Mouse (Mus musculus): ENCODE results near the gene Rdh16.
A peak's percentile ranks its signal among the peaks of the same experiment; 100 is the strongest.
"Not testable (repeated sequence)": the region's sequence is repeated elsewhere in the genome, so short reads cannot be mapped to it uniquely, and the experiment has no call there.

Gene Rdh16

GRCm38 (mm10) chr10:127834186-127834585 lies 33.2 kb downstream of the Rdh16 start:
- DNase-seq (ENCODE audit: low read depth, low spot score): not testable (repeated sequence)

- DNase-seq (ENCODE audit: low read depth, low spot score): no peak
These were observed 34.3 kb downstream of the Rdh16 start for GRCm38 (mm10) chr10:127835292-127835691.

DNA sequence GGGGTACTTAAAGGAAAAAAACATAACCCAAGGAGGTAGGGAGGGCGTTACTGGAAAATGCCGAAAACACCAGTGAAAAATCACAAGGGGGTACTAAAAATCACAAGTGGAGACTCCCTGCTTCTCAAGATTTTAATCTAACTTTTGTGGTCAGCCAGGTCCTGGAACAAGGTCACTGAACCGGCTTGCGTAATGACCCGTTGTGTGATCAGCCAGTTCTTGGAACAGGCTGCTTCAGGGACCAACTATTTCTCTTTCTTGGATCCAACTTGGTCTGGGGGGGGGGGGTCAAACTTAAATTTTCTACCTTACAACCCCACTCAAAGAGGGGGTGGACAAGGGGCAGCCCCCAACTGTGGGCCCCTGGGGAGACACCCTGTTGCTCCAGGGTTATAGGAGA lies 36.8 kb downstream of the Rdh16 start:
- not testable (repeated sequence) for DNase-seq (ENCODE audit: low read depth, low spot score)

DNA sequence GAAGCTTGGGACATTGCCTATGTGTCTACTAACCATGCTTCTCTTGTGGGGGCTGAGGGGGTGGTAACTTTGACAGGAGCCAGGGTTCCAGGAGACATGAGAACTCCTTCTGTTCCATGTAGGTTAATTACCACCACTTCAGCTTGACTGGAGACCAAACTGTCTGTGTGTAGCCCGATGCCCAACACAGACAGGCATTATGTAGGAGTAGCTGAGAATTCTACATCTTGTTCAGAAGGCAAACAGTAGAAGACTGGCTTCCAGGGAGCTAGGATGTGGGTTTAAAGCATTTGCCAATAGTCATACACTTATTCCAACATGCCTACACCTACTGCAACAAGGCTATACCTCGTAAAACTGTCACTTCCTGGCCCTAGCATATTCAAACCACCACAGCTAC lies 37.6 kb downstream of the Rdh16 start:
- DNase-seq (ENCODE audit: low read depth, low spot score): no peak

GRCm38 (mm10) chr10:127840776-127841175 lies 39.8 kb downstream of the Rdh16 start:
- DNase-seq (ENCODE audit: low read depth, low spot score): no peak

DNA sequence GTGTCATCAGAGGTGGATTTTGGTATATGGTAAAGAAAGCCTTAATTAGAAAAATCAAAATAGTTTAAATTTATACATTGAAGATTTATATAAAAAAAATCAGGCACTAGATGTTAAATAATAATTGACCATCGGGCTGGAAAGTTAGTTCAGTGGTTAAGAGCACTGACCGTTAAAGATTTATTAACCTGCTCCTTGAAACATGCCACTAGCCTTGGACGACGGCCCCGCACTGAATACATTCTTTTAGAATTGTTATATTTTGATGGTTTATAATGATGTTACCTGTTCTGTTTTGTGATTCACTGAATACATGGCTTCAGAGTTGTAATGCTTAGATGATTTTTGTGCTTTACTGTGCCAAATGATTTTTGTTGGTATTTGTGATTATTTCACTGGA lies 45.0 kb downstream of the Rdh16 start:
- DNase-seq (ENCODE audit: low read depth, low spot score): not testable (repeated sequence)

GRCm38 (mm10) chr10:127848089-127848488 lies 47.1 kb downstream of the Rdh16 start:
- no peak for DNase-seq (ENCODE audit: low read depth, low spot score)

DNA sequence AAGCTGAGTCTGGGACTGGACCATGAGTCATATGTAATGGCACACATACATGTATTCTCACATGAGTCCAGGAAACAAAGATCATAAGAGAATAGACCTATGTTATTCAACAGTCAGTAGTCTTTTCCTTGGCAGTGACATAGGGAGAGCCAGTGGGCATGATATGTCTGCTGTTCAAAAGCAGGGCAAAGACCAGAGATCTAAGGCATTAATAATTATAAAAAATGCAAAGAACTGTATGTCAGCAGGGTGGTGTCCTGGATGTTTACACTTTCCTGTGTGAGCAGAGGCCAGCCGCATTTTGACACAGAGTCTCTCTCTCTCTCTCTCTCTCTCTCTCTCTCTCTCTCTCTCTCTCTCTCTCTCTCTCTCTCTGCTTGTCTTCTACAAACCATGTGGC lies 48.7 kb downstream of the Rdh16 start, which contains the start of gene Rdh19:
Gene Rdh19 (plus strand): TSS at position 301 of the 400 bp plus-strand sequence.
- DNase-seq (ENCODE audit: low read depth, low spot score): no peak

- DNase-seq (ENCODE audit: low read depth, low spot score): no peak
These were observed 55.4 kb downstream of the Rdh16 start for GRCm38 (mm10) chr10:127856376-127856775.

- no peak for DNase-seq (ENCODE audit: low read depth, low spot score)
These were observed 64.0 kb downstream of the Rdh16 start for GRCm38 (mm10) chr10:127864931-127865330.

- DNase-seq (ENCODE audit: low read depth, low spot score): no peak
These were observed 65.3 kb downstream of the Rdh16 start, which contains the start of gene Rdh16f2 for GRCm38 (mm10) chr10:127866232-127866631. Gene Rdh16f2 (plus strand): TSS chr10:127866474.

- peak; percentile 36 for DNase-seq (ENCODE audit: low read depth, low spot score)
These were observed 71.5 kb downstream of the Rdh16 start for GRCm38 (mm10) chr10:127872484-127872883.

DNA sequence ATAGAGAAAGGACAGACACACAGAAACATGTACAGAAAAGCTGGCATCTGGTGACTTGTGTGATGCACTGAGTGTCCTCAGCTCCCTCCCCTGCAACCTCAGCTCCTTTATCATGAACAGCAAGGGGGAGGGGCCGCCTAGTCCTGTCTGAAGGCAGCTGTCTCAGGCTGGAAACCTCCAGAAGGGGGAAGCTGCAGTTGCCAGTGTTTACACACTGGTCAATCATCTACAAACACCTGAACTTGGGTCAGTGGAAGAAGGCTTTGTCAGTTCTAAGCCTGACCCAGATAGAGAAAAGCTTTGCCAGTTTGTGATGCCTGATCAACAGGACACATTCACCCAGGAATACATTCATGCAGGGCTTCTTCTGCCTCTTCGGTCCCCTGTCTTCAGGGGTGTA lies 76.7 kb downstream of the Rdh16 start:
- peak; percentile 34 for DNase-seq (ENCODE audit: low read depth, low spot score)

GRCm38 (mm10) chr10:127878262-127879057 lies 77.5 kb downstream of the Rdh16 start:
- no peak for DNase-seq (ENCODE audit: low read depth, low spot score)

- DNase-seq (ENCODE audit: low read depth, low spot score): no peak
These were observed 78.3 kb downstream of the Rdh16 start for GRCm38 (mm10) chr10:127879155-127879688.

DNA sequence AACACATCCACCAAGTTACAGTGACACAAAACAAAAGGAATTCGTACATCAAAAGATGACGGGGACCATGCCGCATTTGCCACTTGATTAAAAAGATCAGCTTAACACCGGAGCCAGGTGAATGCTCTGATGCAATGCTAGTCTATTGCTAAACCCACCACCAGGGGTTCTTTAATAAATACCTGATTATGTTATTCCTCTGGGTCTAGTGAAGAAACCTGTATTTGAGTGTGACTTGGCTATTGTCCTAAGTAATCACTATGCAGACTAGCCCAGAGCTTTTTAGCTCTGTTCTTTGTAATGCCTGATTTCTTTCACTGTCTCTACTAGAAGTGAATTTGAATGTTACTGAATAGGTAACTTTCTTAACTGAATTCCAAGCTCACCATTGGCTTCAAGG lies 80.1 kb downstream of the Rdh16 start:
- no peak for DNase-seq (ENCODE audit: low read depth, low spot score)

GRCm38 (mm10) chr10:127886551-127886950 lies 85.6 kb downstream of the Rdh16 start:
- DNase-seq (ENCODE audit: low read depth, low spot score): no peak

DNA sequence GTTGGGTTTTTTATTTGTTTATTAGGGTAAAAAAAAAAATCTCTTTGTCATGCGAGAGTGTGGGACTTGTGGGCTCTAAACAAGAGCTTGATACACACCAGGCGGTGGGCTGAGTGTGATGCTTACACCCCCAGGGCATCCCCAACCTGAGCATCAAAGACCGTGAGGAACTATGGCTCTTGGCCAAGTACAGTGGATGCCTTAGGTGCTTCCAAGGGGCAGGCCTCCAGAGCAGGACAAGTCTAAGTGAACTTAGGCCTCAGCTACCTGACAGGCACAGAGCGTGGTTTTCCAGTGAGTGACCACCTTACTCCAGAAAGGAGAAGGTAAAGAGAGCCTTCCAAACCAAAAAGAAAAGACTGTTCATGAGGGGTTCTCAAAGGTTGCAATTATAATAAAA lies 86.0 kb downstream of the Rdh16 start:
- DNase-seq (ENCODE audit: low read depth, low spot score): no peak

- DNase-seq (ENCODE audit: low read depth, low spot score): no peak
These were observed 87.7 kb downstream of the Rdh16 start, which contains the start of gene Rdh7 for GRCm38 (mm10) chr10:127888605-127889004. Gene Rdh7 (minus strand): TSS chr10:127888817.

GRCm38 (mm10) chr10:127891481-127891880 lies 90.5 kb downstream of the Rdh16 start:
- DNase-seq (ENCODE audit: low read depth, low spot score): no peak

DNA sequence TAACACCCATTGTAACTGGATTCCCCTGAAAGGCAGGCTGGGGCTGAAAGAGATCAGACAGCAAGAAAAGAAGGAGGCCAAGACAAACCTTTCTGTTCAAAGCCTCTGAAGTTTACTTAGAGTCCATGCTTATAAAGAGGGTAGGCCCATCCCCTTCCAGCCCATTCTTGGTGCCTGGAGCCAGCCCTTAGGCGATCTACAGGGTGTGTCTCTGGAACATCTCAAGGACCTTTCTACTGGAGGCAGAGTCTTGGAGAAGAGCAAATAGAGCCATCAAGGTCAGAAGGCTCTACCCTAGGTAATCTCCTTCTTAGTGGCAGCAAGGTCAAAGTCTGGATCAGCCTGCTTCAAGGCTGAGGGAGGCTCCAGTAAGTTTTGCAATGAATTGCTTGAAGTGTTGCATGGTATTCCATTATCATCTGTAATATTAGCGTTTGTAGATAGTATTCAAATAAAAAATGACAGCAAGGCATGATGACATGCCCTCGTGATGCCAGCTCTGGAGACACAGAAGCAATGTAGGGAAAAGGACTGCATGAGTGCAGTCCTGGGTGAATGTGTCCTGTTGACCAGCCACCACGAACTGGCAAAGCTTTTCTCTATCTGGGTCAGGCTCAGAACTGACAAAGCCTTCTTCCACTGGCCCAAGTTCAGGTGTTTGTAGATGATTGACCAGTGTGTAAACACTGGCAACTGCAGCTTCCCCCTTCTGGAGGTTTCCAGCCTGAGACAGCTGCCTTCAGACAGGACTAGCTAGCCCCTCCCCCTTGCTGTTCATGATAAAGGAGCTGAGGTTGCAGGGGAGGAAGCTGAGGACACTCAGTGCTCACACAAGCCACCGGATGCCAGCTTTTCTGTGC lies 92.4 kb downstream of the Rdh16 start:
- peak; percentile 10 for DNase-seq (ENCODE audit: low read depth, low spot score)
